Mouse (Mus musculus): ENCODE measurements at regions not wholly inside any gene's neighbourhood (a gene's known extent, or its start where the extent isn't known, plus 50 kb on each side); places are given as distances from the start of the nearest gene placed in this dataset.

DNA sequence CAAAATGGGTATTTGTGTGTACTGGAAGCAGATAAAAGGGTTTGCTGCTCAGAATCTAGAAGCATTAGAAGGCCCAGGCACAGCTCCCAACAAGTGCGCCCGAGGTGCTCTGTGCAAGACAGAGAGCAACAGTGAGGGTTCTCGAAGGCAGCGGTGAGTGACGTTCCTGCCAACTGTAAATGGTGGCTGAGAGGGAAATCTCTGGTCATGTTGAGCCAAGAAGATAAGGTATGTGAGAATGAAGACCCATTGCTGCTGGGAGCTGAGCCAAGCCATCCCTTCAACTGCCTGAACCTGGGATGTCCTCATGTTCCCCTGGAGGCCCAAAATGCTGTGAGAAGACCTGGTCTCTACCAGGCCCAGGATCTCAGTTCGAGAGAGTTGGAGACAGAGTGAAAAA is 71.5 kb upstream of the Thpo start:
- WGBS, result 94% methylated on average over 6 of the region's 6 CpGs
- Histone ChIP-seq H3K27ac (no peak overlapping the region), H3K4me1 (peaks cover 15% of the 10 kb centered on the region), H3K4me3 (no peak overlapping the region), H3K9me3 (no peaks in the 10 kb centered on the region), H3K27me3 (ENCODE audit: poor library complexity, severe bottlenecking) (no peaks in the 10 kb centered on the region), H3K36me3 (replicated peaks) (no peaks in the 10 kb centered on the region)
- no peak for DNase-seq (ENCODE audit: extremely low spot score, low spot score)

GRCm38 (mm10) chr16:20805086-20805485 is 70.8 kb upstream of the Thpo start:
- Histone ChIP-seq H3K4me3 (peak overlapping the region; percentile 53), H3K27me3 (ENCODE audit: poor library complexity, severe bottlenecking) (no peaks in the 10 kb centered on the region), H3K9me3 (no peaks in the 10 kb centered on the region), H3K4me1 (peaks cover 15% of the 10 kb centered on the region), H3K27ac (peak overlapping the region; percentile 80), H3K36me3 (replicated peaks) (no peaks in the 10 kb centered on the region)
- peak; percentile 24 for DNase-seq (ENCODE audit: extremely low spot score, low spot score)
- 11% methylated on average over 6 of the region's 6 CpGs for WGBS

- Histone ChIP-seq H3K9me3 (no peaks in the 10 kb centered on the region), H3K36me3 (replicated peaks) (no peaks in the 10 kb centered on the region), H3K4me1 (peaks cover 15% of the 10 kb centered on the region), H3K4me3 (peak overlapping the region; percentile 53), H3K27me3 (ENCODE audit: poor library complexity, severe bottlenecking) (no peaks in the 10 kb centered on the region), H3K27ac (peak overlapping the region; percentile 80)
- peak; percentile 80 for DNase-seq (ENCODE audit: extremely low spot score, low spot score)
- WGBS, result 0% methylated on average over 10 of the region's 10 CpGs
Observed at GRCm38 (mm10) chr16:20804601-20805017, 70.3 kb upstream of the Thpo start.

GRCm38 (mm10) chr16:20803278-20803930 is 69.1 kb upstream of the Thpo start:
- Histone ChIP-seq H3K27me3 (ENCODE audit: poor library complexity, severe bottlenecking) (no peaks in the 10 kb centered on the region), H3K36me3 (replicated peaks) (no peaks in the 10 kb centered on the region), H3K4me1 (peaks cover 15% of the 10 kb centered on the region), H3K9me3 (no peaks in the 10 kb centered on the region), H3K4me3 (no peak overlapping the region), H3K27ac (no peak overlapping the region)
- DNase-seq (ENCODE audit: extremely low spot score, low spot score), result no peak
- 80% methylated on average over 7 of the region's 7 CpGs for WGBS

GRCm38 (mm10) chr16:20802724-20803123 is 68.4 kb upstream of the Thpo start:
- Histone ChIP-seq H3K36me3 (replicated peaks) (no peaks in the 10 kb centered on the region), H3K27me3 (ENCODE audit: poor library complexity, severe bottlenecking) (no peaks in the 10 kb centered on the region), H3K27ac (no peak overlapping the region), H3K4me3 (no peak overlapping the region), H3K4me1 (peaks cover 15% of the 10 kb centered on the region), H3K9me3 (no peaks in the 10 kb centered on the region)
- no peak for DNase-seq (ENCODE audit: extremely low spot score, low spot score)
- 86% methylated on average over 6 of the region's 6 CpGs for WGBS

DNA sequence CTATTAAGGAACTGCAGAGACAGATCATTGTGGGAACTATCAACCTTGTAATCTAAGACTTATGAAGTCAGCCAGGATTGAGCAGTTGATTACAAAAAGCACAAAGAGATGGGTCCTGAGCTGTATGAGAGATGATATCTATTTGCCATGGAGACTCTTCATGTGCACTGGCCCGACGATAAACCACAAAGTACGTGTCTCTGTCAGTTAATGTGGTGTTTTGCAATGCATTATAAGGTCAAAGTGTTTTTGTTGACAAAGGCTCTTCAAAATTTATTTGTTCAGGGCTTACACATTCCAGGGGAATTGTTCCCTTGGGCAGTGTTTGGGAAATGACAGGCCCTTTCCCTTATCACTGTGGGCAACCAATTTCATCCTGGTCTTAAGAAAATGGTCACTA is 65.7 kb upstream of the Thpo start:
- Histone ChIP-seq H3K9me3 (no peaks in the 10 kb centered on the region), H3K4me3 (no peak overlapping the region), H3K27me3 (ENCODE audit: poor library complexity, severe bottlenecking) (no peaks in the 10 kb centered on the region), H3K36me3 (replicated peaks) (no peaks in the 10 kb centered on the region), H3K4me1 (peaks cover 11% of the 10 kb centered on the region), H3K27ac (no peak overlapping the region)
- DNase-seq (ENCODE audit: extremely low spot score, low spot score), result no peak
- 91% methylated on average over 3 of the region's 3 CpGs for WGBS

- Histone ChIP-seq H3K27me3 (ENCODE audit: poor library complexity, severe bottlenecking) (no peaks in the 10 kb centered on the region), H3K4me3 (no peak overlapping the region), H3K4me1 (peaks cover under 1% of the 10 kb centered on the region; the same call in 1 of the 2 replicates), H3K27ac (no peak overlapping the region), H3K9me3 (no peaks in the 10 kb centered on the region), H3K36me3 (replicated peaks) (no peaks in the 10 kb centered on the region)
- WGBS, result 87% methylated on average over 4 of the region's 4 CpGs
- no peak for DNase-seq (ENCODE audit: extremely low spot score, low spot score)
Observed at GRCm38 (mm10) chr16:20798115-20798514, 63.8 kb upstream of the Thpo start.

DNA sequence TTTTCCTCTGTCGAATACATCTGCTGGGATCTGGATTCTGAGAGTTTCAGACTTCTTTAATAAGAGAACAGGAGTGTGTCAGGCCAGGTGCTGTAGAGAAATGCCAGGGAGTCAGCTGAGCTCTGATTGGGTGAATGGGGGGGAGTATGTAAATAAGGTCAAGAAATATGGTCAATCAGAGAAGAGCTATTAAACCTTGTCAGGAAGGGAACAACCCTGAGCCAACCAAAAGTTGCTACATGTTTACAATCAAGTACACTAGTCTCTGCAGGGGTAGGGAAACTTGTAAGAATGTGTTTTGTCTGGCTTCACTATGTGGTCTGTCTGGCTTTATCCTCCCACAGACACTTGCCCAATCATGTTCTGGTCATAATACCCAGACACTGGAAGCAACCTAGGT is 60.4 kb upstream of the Thpo start:
- WGBS, result 85% methylated on average over 1 of the region's 1 CpGs
- no peaks in the 10 kb centered on the region for H3K4me1 ChIP-seq
- H3K4me3 ChIP-seq, result no peak overlapping the region
- H3K9me3 ChIP-seq, result no peaks in the 10 kb centered on the region
- H3K27me3 ChIP-seq (ENCODE audit: poor library complexity, severe bottlenecking), result no peaks in the 10 kb centered on the region
- no peak for DNase-seq (ENCODE audit: extremely low spot score, low spot score)
- no peak overlapping the region for H3K27ac ChIP-seq
- H3K36me3 ChIP-seq (replicated peaks), result no peaks in the 10 kb centered on the region

Measured in forebrain, embryonic 10.5 days (tissue).